Mouse (Mus musculus) thymus, postnatal 4 days (tissue): Measurements from ENCODE around the gene Dctn2.

Source experiments
- DNase-seq: peaks from one replicate; pipeline ENCODE4 v3.0.0; 2021

Gene Dctn2

DNA sequence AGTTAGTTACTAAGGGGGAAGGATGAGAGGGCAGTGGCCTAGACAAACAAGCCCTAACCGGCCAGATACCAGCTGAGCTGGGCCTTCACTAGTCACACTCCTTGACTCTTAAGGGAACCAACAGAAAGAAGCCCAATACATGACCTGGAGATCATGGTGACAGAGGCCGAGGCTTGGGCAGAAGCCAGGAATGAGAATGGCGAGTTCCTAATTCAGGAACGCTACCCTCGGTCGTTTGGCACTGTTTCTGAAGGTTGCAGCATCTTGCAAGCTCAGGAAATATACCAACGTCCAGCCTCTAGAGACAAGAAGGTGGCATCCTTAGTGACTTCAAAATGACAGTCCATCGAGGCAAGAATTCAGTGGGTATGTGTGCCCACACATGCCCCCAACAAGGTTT lies 1.8 kb upstream of the Dctn2 start:
- DNase-seq: no peak

DNA sequence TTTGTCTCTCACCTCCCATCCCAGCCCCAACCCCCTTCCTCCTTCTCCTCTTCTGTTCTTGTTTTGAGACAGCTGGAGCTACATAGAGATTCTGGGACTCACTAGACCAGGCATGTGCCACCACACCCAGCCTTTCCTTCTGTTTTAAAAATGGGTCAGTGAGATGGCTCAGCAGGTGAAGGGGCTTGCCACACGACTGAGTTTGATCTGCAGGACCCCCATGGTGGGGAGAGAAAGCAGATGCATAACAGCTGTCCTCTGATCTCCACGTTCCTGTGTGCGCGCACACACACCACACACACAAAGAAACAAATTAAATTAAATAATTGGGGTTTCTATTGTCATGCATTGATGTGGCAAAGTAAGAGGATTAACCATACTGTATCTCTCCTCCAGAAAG lies 1.2 kb upstream of the Dctn2 start:
- DNase-seq: no peak

DNA sequence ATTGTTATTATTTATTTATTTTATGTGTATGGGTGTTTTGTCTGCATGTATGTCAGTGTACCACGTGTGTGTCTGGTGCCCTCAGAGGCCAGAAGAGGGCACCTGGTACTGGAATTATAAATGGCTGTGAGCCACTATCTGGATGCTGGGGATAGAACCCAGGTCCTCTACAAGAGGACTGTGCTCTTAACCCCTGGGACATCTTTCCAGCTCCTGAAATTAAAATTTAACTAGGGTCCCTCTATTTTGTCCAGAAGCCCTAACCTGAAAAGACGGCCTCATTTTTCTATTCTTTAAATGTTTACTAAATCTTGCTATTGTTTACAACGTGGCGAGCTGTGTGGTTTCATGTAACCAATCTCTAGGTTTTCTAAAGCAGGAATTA lies 449 bp upstream of the Dctn2 start:
- peak; percentile 37 for DNase-seq

DNA sequence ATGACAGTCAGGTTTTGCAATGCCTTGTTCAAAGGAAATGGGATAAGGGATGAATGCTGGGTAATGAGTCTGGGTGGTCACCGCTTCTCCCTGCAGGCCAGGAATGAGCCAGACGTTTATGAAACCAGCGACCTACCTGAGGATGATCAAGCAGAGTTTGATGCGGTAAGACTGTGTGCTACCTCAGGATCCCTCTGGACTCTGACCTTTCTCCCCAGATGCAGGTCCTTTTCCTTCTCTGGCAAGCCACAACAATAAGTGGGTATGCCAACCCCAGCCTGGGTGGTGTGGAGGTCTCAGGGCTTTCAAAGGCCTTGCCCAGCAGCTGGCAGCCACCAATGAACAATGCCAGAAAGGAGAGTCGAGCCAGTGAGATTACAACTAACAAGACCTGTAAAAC lies 1.1 kb downstream of the Dctn2 start:
- DNase-seq: no peak

DNA sequence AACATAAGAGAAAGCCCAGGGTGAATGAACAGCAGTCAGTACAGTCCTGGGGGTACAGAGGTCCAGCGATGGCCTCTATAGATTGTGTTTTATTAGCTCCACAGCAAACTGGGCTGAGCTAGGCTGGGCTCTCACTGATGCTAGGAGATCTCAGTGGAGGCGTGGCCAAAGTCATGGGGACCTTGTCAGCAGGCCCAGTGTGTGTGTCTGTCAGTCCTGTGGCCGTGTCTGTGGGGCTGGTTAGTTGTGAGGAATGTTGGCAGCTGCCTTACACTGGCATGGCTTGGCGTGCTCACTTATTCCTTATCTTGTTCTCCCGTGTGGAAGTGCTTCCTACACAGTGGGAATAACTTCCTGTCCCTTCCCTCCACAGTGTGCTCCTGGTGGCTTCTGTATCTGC lies 2.2 kb downstream of the Dctn2 start:
- DNase-seq: no peak

DNA sequence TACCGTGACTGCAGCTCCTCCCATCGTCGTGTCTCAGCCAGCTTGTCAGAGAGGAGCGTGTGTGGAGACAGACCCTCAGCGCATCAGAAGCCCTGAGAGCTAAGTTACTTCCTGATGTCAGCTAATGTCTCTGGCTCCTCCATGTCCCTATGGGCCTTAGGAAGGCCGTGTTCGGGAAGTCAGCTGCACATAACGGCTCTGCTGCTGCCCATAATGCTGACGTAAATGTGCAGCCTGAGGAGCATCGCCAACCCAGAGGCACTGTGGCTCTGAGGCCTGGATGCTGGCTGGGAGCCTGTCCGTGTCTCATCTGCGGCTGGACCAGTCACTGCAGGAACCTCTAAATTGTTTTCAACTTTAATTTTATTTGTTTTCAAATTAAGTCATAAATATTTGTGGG lies 2.9 kb downstream of the Dctn2 start:
- DNase-seq: no peak

DNA sequence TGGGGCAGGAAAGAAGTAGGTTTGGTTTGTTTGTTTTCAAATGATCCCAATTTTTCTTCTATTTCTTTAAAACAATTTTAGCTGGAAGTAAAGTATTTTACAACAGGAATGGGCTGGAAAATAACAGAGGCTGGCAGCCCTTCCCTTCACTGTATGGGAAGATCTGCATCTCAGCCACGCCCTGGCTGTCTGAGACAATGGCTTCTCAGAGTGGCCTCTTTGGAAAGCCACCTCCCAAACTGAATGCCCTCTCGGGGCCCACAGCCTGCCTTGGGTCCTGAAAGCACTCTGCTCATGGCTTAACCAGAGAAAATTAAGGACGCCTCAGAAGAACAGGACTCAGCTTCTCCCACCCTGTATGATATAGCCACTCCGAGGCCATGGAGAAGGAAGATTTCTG lies 3.7 kb downstream of the Dctn2 start:
- DNase-seq: no peak

GRCm38 (mm10) chr10:127272371-127272770 lies 6.2 kb downstream of the Dctn2 start:
- no peak for DNase-seq

DNA sequence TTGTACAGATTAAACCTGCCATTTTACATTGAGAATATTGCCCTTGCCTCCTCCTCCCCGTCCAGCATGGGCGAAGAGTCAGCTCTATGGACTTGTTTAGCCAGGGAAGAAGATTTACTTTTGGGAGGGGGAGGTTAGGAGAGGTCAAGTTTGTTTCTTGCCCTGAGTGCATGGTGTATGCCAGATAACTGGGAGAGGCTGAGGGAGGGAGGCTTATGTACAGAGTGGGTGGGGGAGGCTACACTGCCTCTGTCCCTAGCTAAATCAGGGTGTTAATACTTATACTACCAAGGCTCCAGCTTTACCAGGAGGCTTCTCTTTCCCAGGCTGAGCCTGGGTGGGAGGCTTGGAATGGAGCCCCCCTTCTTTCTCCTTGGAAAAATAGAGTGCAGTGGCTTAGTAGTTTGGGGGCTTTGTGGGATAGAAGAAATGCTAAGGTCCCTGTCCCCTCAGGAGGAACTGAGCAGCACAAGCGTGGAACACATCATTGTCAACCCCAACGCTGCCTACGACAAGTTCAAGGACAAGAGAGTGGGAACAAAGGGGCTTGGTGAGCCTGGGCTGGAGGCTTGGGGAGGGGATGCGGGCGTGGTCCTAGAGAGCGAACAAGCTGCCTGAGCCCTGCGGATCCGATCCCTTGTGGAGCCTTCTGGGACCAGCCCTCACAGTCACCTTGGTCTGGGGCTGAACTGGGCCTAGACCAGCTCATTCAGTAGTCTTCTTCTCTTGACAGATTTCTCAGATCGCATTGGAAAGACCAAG lies 8.3 kb downstream of the Dctn2 start:
- no peak for DNase-seq

DNA sequence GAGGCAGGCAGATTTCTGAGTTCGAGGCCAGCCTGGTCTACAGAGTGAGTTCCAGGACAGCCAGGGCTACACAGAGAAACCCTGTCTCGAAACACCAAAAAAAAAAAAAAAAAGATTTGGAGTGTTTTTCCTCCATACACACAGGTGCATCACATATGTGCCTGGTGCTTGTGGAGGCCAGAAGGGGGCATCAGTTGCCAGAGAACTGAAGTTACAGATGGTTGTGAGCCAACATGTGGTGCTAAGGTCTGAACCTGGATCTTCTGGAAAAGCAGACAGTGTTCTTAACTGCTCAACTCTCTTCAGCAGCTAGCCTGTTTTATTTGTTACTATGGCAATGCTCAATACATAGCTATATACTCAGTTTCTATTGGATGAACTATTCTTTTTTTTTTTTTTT lies 13.6 kb downstream of the Dctn2 start:
- no peak for DNase-seq

GRCm38 (mm10) chr10:127281316-127281715 lies 15.1 kb downstream of the Dctn2 start:
- DNase-seq: no peak

DNA sequence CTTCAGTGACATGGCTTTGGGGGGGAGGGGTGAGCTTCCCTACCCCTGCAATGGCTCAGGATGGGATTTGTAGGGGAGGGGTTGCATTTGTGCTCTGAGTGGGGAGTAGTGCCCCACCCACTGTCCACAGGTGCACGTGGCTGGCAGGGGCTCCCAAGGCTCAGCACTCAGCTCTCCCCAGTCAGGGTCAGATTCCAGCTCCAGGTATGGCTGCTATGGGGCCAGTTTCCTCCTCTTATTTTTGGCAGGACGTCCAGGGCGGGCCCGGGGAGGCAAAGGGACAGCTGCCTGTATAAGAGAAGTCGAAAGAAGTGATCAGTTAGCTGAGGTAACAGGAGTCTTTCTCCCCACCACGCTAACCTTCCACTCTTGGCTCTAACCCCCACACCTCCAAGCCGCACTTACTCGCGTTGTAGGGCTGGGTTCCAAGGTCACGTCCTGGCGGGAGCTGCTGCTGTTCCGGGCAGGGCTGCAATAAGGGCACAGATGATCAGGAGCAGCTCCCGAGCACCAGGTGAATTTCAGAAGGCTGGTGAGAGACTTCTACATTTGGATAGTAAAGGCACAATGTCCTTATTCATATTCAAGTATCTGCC lies 16.6 kb downstream of the Dctn2 start:
- no peak for DNase-seq

GRCm38 (mm10) chr10:127284105-127284622 lies 18.0 kb downstream of the Dctn2 start:
- DNase-seq: no peak

DNA sequence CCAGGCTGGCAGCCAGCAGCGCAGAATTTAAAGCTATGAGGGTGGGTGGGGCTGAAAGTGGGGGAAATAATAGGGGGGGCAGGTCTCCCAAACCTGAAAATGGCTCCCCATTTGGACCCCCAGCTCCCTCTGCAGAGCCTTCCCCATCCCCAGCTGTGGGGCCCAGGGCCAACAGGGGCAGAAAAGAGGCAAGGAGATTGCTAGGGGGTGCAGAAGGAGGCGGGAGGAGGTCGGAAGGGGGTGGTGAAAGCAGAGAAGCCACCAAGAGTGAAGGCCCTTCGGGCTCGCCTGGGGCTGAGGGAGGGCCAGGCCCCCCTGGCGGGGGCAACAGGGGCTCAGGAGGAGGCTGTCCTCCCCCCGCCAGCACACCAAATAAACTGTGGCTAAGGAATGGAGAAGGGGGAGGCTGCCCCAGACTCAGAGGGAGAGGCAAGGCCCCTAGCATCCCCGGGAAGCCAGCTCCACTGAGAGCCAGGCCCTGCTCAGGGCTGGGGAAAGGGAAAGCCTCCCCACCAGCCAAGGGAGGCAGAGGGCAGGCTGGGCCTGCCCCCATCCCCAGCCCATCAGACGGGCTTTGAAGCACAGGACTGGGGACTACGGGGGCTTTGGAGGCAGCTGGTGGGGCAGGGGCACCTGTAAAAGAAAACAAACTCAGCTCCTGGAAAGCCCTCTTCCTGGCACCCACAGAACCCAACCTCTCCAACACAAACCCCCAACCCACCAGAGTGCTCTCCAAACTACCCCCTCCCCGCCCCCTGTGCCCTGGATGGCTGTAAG lies 18.7 kb downstream of the Dctn2 start:
- DNase-seq: no peak

DNA sequence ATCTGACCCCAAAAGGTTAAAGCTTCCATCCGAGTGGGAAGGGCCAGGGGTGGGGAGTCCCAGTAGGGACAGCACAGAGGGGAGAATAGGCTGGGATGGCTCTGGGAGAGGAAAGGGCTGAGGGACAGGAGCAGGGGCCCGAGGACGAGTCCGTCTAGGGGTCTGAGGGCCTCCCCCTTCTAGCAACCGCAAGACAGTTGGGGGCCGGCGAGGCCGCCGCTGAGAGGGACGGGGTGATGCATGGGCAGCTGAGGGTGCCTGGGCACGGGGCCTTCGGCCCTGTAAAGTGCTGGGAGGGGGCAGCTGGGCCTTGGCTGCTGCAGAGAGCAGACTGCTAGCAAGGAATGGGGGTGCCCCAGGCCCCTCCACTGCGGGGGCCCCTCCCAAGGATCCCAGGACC lies 19.5 kb downstream of the Dctn2 start:
- DNase-seq: peak; percentile 20

DNA sequence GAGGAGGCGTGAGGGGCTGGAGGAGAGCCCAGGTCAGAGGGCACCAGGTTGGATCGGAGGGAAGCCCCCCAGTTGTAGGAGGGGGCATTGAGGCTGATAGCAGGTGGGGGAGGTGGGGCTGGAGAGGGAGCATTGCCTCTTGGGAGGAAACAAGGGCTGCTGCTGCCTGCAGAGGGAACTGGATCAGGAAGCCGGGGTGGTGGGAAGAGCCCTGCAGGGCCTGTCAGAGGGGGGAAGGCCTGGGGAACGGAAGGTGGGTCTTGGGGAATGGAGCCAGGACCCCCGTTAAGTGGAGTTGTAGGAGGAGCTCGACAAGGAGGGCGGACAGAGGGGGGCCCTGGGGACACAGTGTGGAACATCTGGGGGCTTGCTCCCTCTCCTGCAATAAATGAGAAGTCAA lies 20.0 kb downstream of the Dctn2 start:
- no peak for DNase-seq

DNA sequence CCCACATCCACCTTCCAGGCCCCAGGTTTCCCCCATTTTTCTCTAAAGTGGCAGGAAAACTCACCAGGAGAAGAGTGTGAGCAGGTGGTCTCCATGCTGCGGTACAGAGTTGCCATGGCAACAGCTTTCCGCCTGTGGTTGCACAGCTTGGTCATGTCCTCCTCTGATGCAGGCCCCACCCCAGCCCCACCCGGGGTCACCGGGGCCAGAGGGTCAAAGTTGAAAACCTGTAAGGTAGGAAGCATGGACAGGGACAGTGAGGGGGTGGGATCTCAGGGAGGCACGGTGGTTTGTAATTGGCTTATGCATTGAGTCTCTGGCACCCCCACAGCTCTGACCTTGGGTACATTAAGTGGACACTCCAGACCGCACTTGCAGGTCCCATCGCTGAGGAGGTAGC lies 20.6 kb downstream of the Dctn2 start:
- DNase-seq: peak; percentile 24

- peak; percentile 25 for DNase-seq
Measured at GRCm38 (mm10) chr10:127287271-127287935, 21.2 kb downstream of the Dctn2 start.

GRCm38 (mm10) chr10:127287936-127288293 lies 21.7 kb downstream of the Dctn2 start:
- no peak for DNase-seq

DNA sequence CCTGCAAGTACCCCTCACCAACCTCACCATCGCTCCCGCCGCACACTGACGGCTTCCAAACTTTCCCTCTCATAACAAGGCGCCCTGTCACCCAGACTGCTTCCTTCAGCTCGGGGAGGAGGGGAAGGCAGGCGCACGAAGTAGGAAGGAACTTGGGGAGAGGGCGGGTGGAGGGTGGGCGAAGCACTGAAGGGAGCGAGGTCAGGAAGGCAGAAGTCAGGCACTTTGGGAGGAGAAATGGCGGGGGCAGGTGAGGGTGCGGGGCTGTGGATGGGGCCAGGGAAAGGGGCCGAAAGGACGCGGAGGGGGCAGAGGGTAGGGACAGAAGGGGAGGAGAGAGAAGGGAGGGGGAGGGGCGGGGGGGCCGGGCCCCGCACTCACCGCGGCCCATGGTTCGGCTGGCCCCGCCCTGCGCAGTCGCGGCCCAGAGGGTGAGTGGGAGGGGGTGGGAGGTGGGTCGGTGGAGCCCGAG lies 22.2 kb downstream of the Dctn2 start:
- DNase-seq: no peak

GRCm38 (mm10) chr10:127288800-127289572 lies 22.8 kb downstream of the Dctn2 start, which contains the start of gene Mbd6:
TSS of gene Mbd6 (minus strand) at chr10:127289018.
- DNase-seq: peak; percentile 96

DNA sequence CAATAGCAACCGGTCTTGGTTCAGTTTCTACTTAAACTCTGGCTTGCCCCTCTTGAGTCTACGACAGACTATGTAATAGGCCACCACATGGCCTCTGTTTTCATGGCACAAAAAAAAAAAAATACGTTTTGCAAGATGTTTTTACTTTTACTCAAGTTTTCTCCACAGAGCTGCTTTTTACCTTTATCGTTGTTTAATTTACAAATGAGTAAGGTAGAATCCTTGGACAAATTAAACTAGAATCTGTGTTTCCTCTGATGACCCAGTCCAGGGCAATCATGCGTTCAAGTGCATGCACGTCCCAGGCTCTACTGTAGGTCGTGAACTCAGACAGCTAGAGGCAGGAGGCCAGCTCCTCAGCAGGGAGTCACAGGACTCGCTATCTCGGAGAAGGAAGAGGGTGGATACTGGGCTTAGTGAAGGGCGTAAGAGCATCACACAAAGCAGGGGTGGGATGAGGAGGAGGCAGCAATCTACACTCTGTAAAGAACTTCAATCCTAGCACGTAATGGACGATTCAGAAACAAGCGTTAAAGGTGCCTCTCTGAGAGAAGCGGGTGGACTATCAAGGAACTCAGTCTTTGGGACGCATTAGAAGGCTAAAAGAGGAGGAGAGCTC lies 23.5 kb downstream of the Dctn2 start:
- peak; percentile 58 for DNase-seq
